Mouse (Mus musculus) CH12.LX (cell line): ENCODE data around the gene Vcan. TPM values are rescaled to one million over a fixed set of nuclear protein-coding genes. Genes with fewer than 3 reads are reported as not detected.

Experiments
- DNase-seq: peaks from one replicate; pipeline ENCODE4 v3.0.0-alpha.2; 2013; ENCODE audit errors: extremely low read depth
- H3K27ac ChIP-seq: 2 replicates; pipeline ENCODE4 v1.5.1; 2012; ENCODE audit warnings: low read depth, mild to moderate bottlenecking, control low read depth, moderate library complexity; ENCODE audit not compliant: insufficient read depth
- H3K27me3 ChIP-seq: replicated peaks from 2 replicates; pipeline ENCODE3; 2012; ENCODE audit warnings: inconsistent platforms
- H3K36me3 ChIP-seq, 2 experiments: replicated peaks in 1 of 2; 2 replicates each; pipeline versions ENCODE3 to v1.6.1; 2012; ENCODE audit warnings: inconsistent platforms in 1 of 2, low read length in 1 of 2, mild to moderate bottlenecking in 1 of 2, mixed read lengths in 1 of 2, moderate library complexity in 1 of 2; ENCODE audit not compliant: control insufficient read depth in 1 of 2, insufficient read depth in 1 of 2
- H3K4me1 ChIP-seq, 2 experiments: 2 replicates each; pipeline ENCODE4 v1.6.1; 2012; ENCODE audit warnings: inconsistent platforms in 1 of 2, moderate library complexity in 1 of 2; ENCODE audit not compliant: insufficient read depth in 2 of 2, control insufficient read depth in 1 of 2
- H3K4me2 ChIP-seq: 2 replicates; pipeline ENCODE4 v1.6.1; 2012; ENCODE audit warnings: low read depth, mild to moderate bottlenecking, control low read depth; ENCODE audit not compliant: poor library complexity, insufficient read depth, severe bottlenecking
- H3K4me3 ChIP-seq, 3 experiments: fragments of 150-350 bp in 1 of 3; sonication (generic) in 1 of 3; replicated peaks in 1 of 3; 2 replicates each; pipeline versions ENCODE3 to v1.5.1; 2011 to 2012; ENCODE audit warnings: low read depth in 2 of 3, low read length in 2 of 3, mild to moderate bottlenecking in 2 of 3, moderate library complexity in 2 of 3, control low read depth in 1 of 3, improper control_type of control experiment in 1 of 3, inconsistent platforms in 1 of 3, mixed read lengths in 1 of 3; ENCODE audit not compliant: poor library complexity in 1 of 3
- H3K79me2 ChIP-seq: replicated peaks from 2 replicates; pipeline ENCODE4 v1.6.1; 2012; ENCODE audit warnings: mild to moderate bottlenecking, moderate library complexity; ENCODE audit not compliant: control insufficient read depth, poor library complexity, insufficient read depth, severe bottlenecking; ENCODE audit errors: extremely low read depth
- H3K9ac ChIP-seq: 2 replicates; pipeline ENCODE4 v1.6.1; 2012; ENCODE audit warnings: low read depth, mild to moderate bottlenecking, control low read depth, moderate library complexity; ENCODE audit not compliant: insufficient read depth
- H3K9me3 ChIP-seq: replicated peaks from 2 replicates; pipeline ENCODE3; 2012; ENCODE audit warnings: low read length, inconsistent platforms, mixed read lengths
- CHD1 ChIP-seq: IDR thresholded peaks from 2 replicates; pipeline ENCODE4 v1.6.1; 2012; ENCODE audit warnings: low read depth, low read length, improper control_type of control experiment, inconsistent platforms
- CHD2 ChIP-seq: IDR thresholded peaks from 2 replicates; pipeline ENCODE4 v1.6.1; 2011; ENCODE audit warnings: low read length, improper control_type of control experiment
- E2F4 ChIP-seq: IDR thresholded peaks from 2 replicates; pipeline ENCODE4 v1.6.1; 2011; ENCODE audit warnings: low read depth, low read length, improper control_type of control experiment; ENCODE audit not compliant: insufficient replicate concordance
- ELF1 ChIP-seq: IDR thresholded peaks from 2 replicates; pipeline ENCODE4 v1.6.1; 2014; ENCODE audit warnings: low read depth, mild to moderate bottlenecking, inconsistent platforms, low read length, improper control_type of control experiment
- EP300 ChIP-seq: IDR thresholded peaks from 2 replicates; pipeline ENCODE4 v1.6.1; 2011; ENCODE audit warnings: low read length, improper control_type of control experiment
- ETS1 ChIP-seq: conservative IDR thresholded peaks from 2 replicates; pipeline ENCODE4 v1.6.1; 2012; ENCODE audit warnings: low read depth, mild to moderate bottlenecking, inconsistent platforms, low read length, improper control_type of control experiment, moderate library complexity
- GABPA ChIP-seq: IDR thresholded peaks from 2 replicates; pipeline ENCODE4 v1.6.1; 2012; ENCODE audit warnings: low read depth, low read length, improper control_type of control experiment, inconsistent platforms; ENCODE audit not compliant: insufficient replicate concordance
- JUN ChIP-seq: IDR thresholded peaks from 2 replicates; pipeline ENCODE4 v1.6.1; 2011; ENCODE audit warnings: low read depth, mild to moderate bottlenecking, low read length, improper control_type of control experiment, moderate library complexity; ENCODE audit not compliant: insufficient read depth
- JUND ChIP-seq: conservative IDR thresholded peaks from 2 replicates; pipeline ENCODE4 v1.6.1; 2011; ENCODE audit warnings: low read depth, low read length, improper control_type of control experiment
- MAFK ChIP-seq: IDR thresholded peaks from 2 replicates; pipeline ENCODE4 v1.6.1; 2011; ENCODE audit warnings: low read length, improper control_type of control experiment; ENCODE audit not compliant: insufficient replicate concordance
- MAX ChIP-seq: IDR thresholded peaks from 2 replicates; pipeline ENCODE4 v1.6.1; 2011; ENCODE audit warnings: low read length, improper control_type of control experiment
- MAZ ChIP-seq: IDR thresholded peaks from 2 replicates; pipeline ENCODE4 v1.6.1; 2012; ENCODE audit warnings: low read depth, mild to moderate bottlenecking, inconsistent platforms, low read length, improper control_type of control experiment, moderate library complexity
- NELFE ChIP-seq: IDR thresholded peaks from 2 replicates; pipeline ENCODE4 v1.6.1; 2011; ENCODE audit warnings: low read depth, low read length, improper control_type of control experiment
- NRF1 ChIP-seq: IDR thresholded peaks from 2 replicates; pipeline ENCODE4 v1.6.1; 2014; ENCODE audit warnings: low read depth, mild to moderate bottlenecking, inconsistent platforms, low read length, improper control_type of control experiment, moderate library complexity
- RCOR1 ChIP-seq: conservative IDR thresholded peaks from 2 replicates; pipeline ENCODE4 v1.6.1; 2012; ENCODE audit warnings: low read depth, mild to moderate bottlenecking, inconsistent platforms, low read length, improper control_type of control experiment
- SIN3A ChIP-seq: IDR thresholded peaks from 2 replicates; pipeline ENCODE4 v1.6.1; 2012; ENCODE audit warnings: low read length, improper control_type of control experiment, inconsistent platforms
- TCF12 ChIP-seq: IDR thresholded peaks from 2 replicates; pipeline ENCODE4 v1.6.1; 2014; ENCODE audit warnings: low read depth, mild to moderate bottlenecking, inconsistent platforms, low read length, improper control_type of control experiment
- ZC3H11A ChIP-seq: IDR thresholded peaks from 2 replicates; pipeline ENCODE4 v1.6.1; 2012; ENCODE audit warnings: low read depth, mild to moderate bottlenecking, inconsistent platforms, low read length, improper control_type of control experiment
- dilution Hi-C: fragments of 300-500 bp; cut with MboI; formaldehyde crosslinking; loops from 2 replicates; pipeline ENCODE4 v1.14.3; 2020; ENCODE audit warnings: low sequenced_read_pairs; ENCODE audit not compliant: extremely low pct_unique_long_range_greater_than_20kb, extremely low pct_ligation_motif_present
- in situ Hi-C: fragments of 300-500 bp; cut with MboI; formaldehyde crosslinking; loops from 3 replicates; pipeline ENCODE4 v1.14.3; 2019; ENCODE audit warnings: low sequenced_read_pairs, low pct_ligation_motif_present, low pct_unique_long_range_greater_than_20kb, mixed read lengths
- polyA plus RNA-seq: library from polyadenylated mRNA; unstranded; fragments of >175 nt; gene quantifications from 2 replicates; pipeline ENCODE4 v1.2.1, GENCODE M21; 2012; ENCODE audit warnings: low read depth; ENCODE audit not compliant: insufficient read length
- total RNA-seq, 2 experiments: library from RNA; depleted of rRNA; stranded (reverse); fragments of 300-350 nt in 1 of 2; fragments of >200 nt in 1 of 2; gene quantifications; 2 replicates each; pipeline ENCODE4 v1.2.3; 2012 to 2014

Vcan gene
- total and polyA plus RNA-seq, 3 experiments: 0.04 to 0.23 (median 0.07) TPM

DNA sequence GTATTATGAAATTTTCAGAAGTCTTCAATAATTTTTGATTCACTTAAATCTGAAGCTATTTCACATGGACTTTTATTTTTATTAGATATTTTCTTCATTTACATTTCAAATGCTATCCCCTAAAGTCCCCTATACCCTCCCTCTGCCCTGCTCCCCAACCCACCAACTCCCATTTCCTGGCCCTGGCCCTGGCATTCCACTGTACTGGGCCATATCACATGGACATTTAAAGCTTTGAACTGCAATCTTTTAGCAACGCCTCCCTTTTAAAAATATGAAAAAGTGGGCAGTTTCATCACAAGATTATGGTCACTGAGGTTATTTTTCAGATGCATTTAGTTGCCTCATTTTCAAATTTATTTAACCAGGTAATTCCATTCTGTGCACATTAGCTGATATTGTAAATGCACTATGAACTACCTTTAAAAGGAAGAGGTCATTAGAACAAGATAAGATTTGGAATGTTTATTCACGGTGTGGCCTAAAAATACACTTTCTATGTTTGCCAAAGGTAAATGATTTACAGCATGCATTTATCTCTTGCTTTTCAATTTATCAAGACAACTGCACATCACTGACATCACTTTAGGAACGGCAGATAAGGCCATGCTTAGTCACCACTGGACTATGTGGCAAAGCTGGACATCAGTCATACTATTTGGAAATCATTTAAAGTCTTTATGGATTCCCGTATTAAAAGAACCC, 32.7 kb downstream of the Vcan start:
- Histone ChIP-seq H3K9ac (no peak overlapping the region), H3K4me1 (no peaks in the 10 kb centered on the region), H3K36me3 (no peaks in the 10 kb centered on the region), H3K27ac (no peak overlapping the region), H3K4me3 (no peak overlapping the region), H3K9me3 (no peaks in the 10 kb centered on the region), H3K4me2 (no peak overlapping the region), H3K27me3 (no peaks in the 10 kb centered on the region), H3K79me2 (no peaks in the 10 kb centered on the region)
- TF ChIP-seq MAFK: no peak
- no peak for TF ChIP-seq E2F4
- TF ChIP-seq MAX: no peak
- no peak for TF ChIP-seq MAZ
- no peak for TF ChIP-seq ETS1
- no peak for TF ChIP-seq JUND
- TF ChIP-seq CHD1: no peak
- TF ChIP-seq RCOR1: no peak
- TF ChIP-seq NRF1: no peak
- TF ChIP-seq GABPA: no peak
- TF ChIP-seq CHD2: no peak
- TF ChIP-seq ELF1: no peak
- TF ChIP-seq TCF12: no peak
- TF ChIP-seq NELFE: no peak
- no peak for TF ChIP-seq EP300
- no peak for TF ChIP-seq SIN3A
- TF ChIP-seq ZC3H11A: no peak
- no peak for TF ChIP-seq JUN
- no peak for DNase-seq
- in situ Hi-C loops: no loop called here
- dilution Hi-C loops: no loop called here

DNA sequence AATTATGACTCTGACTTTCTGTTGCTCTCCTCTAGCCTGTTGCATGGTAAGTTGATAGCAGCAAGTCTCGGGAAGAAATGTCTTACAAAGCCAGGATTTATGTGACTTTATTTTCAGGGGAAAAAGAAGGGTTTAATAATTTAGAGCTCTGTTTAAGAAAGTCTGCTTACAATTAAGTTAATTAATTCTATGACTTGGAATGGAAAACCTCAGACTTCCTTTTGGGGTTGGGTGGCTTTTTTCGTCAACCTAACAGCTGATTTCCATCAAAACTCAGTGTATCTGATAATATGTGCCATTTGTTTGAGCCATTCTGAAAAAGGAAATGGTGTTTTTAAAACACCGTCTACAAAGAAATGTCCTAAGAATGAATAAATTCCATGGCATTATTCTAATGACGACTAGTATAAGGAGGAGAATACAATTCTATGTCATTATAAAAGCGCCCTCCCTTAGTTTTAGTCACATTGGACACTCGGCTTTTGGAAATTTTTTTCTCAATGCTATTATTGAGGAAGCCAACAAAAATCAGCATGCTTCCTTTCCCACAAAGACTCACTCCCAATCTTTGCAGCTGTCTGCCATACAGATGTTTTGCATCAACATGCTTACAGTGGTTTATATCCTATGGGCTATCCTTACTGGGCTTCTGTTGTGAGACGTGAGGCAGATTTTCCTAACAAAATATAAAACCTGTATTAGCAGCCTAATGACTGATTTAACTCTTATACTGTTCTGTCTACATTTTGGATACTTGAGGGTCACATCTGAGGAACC, 34.0 kb downstream of the Vcan start:
- dilution Hi-C loops: no loop called here
- Histone ChIP-seq H3K79me2 (no peaks in the 10 kb centered on the region), H3K27me3 (no peaks in the 10 kb centered on the region), H3K27ac (no peak overlapping the region), H3K9ac (no peak overlapping the region), H3K9me3 (no peaks in the 10 kb centered on the region), H3K36me3 (no peaks in the 10 kb centered on the region), H3K4me1 (0 out of 4 replicates have a peak, but pooled peaks cover 0 to 4% of the 10 kb centered on the region in 2 experiments), H3K4me3 (no peak overlapping the region), H3K4me2 (no peak overlapping the region)
- DNase-seq: no peak
- TF ChIP-seq CHD1: no peak
- in situ Hi-C loops: no loop called here
